Mouse (Mus musculus) limb, embryonic 11.5 days (tissue): Measurements from ENCODE around the gene Anks1. TPM values are rescaled to one million over a fixed set of nuclear protein-coding genes. Genes with fewer than 3 reads are reported as not detected.

Source experiments
- ATAC-seq: fragments of 200-750 bp; cut with Nextera tagmentation; 2 replicates; pipeline ENCODE4 v1.8.0; 2017; ENCODE audit warnings: low read depth; ENCODE audit not compliant: insufficient number of reproducible peaks, low FRiP score, low TSS enrichment
- DNase-seq: peaks from one replicate; pipeline ENCODE4 v3.0.0-alpha.2; 2015; ENCODE audit warnings: low spot score
- H3K27ac ChIP-seq: fragments of 300-500 bp; sonication (generic); replicated peaks from 2 replicates; pipeline ENCODE4 v1.5.1; 2014; ENCODE audit warnings: low read depth, mild to moderate bottlenecking, low read length
- H3K27me3 ChIP-seq: fragments of 300-500 bp; sonication (generic); 2 replicates; pipeline ENCODE4 v1.6.1; 2014; ENCODE audit warnings: mild to moderate bottlenecking, low read length, mixed read lengths; ENCODE audit not compliant: control insufficient read depth, insufficient read depth
- H3K36me3 ChIP-seq: fragments of 300-500 bp; sonication (generic); 2 replicates; pipeline ENCODE4 v1.6.1; 2014; ENCODE audit warnings: mild to moderate bottlenecking, low read length, moderate library complexity, mixed read lengths; ENCODE audit not compliant: control insufficient read depth, insufficient read depth
- H3K4me1 ChIP-seq: fragments of 300-500 bp; sonication (generic); 2 replicates; pipeline ENCODE4 v1.6.1; 2014; ENCODE audit warnings: low read length, mixed read lengths; ENCODE audit not compliant: control insufficient read depth, insufficient read depth
- H3K4me2 ChIP-seq: fragments of 300-500 bp; sonication (generic); 2 replicates; pipeline ENCODE4 v1.6.1; 2014; ENCODE audit warnings: low read depth, mild to moderate bottlenecking, moderate library complexity; ENCODE audit not compliant: severe bottlenecking
- H3K4me3 ChIP-seq: fragments of 300-500 bp; sonication (generic); 2 replicates; pipeline ENCODE4 v1.5.1; 2014; ENCODE audit warnings: low read depth, low read length
- H3K9ac ChIP-seq: fragments of 300-500 bp; sonication (generic); 2 replicates; pipeline ENCODE4 v1.6.1; 2014; ENCODE audit warnings: mild to moderate bottlenecking, low read length
- H3K9me3 ChIP-seq: fragments of 300-500 bp; sonication (generic); 2 replicates; pipeline ENCODE4 v1.6.1; 2016; ENCODE audit warnings: low read length; ENCODE audit not compliant: control insufficient read depth
- WGBS: fragments of 180-500 bp; shearing (Covaris S2); extraction: QIAGEN DNeasy Blood & Tissue Kit; methylation state at CpG from one replicate; pipeline ENCODE4 v1.1.7; 2014; 5-methylcytosine and 5-hydroxymethylcytosine counted together
- polyA plus RNA-seq: library from polyadenylated mRNA; unstranded; fragments of >200 nt; fragmentation: Nextera tagmentation; extraction: Ambion mirVana; gene quantifications from 2 replicates; pipeline ENCODE4 v1.2.1, GENCODE M21; 2014

The Anks1 gene
- polyA plus RNA-seq, 1 experiment from 2014 or later: 12.1 TPM

DNA sequence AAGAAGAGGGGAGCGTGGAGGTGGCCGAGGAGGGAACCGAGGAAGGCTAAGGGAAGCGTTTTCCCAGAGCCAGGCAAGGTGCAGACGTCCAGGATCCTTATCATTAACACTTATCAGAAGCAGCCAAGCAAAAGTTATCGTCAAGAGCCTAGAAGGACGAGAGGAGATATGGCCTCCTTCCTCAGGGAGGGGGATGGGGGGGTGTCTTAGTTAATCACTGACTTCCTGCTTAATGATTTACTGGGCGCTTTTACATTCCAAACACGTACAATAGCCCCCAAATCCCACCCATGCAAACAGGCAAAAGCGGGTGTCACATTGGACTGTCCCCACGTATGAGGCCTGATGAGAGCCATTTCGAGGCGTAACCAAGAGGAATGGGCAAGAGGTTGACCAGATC, 173.8 kb downstream of the Anks1 start:
- no peak overlapping the region for H3K4me2 ChIP-seq
- DNase-seq (no peak), ATAC-seq (no peak)
- no peak overlapping the region for H3K4me3 ChIP-seq
- peaks cover 12% of the 10 kb centered on the region for H3K4me1 ChIP-seq
- no peaks in the 10 kb centered on the region for H3K27me3 ChIP-seq
- WGBS: 65% methylated on average over 13 of the region's 13 CpGs
- no peaks in the 10 kb centered on the region for H3K9me3 ChIP-seq
- no peaks in the 10 kb centered on the region for H3K36me3 ChIP-seq
- no peak overlapping the region for H3K27ac ChIP-seq
- no peak overlapping the region for H3K9ac ChIP-seq

GRCm38 (mm10) chr17:28084395-28084905, 175.3 kb downstream of the Anks1 start:
- Histone ChIP-seq H3K9me3 (no peaks in the 10 kb centered on the region), H3K4me1 (peaks cover 12% of the 10 kb centered on the region), H3K27ac (no peak overlapping the region), H3K27me3 (no peaks in the 10 kb centered on the region), H3K4me2 (no peak overlapping the region), H3K36me3 (no peaks in the 10 kb centered on the region), H3K4me3 (no peak overlapping the region), H3K9ac (no peak overlapping the region)
- DNase-seq: no peak
- ATAC-seq: no peak
- WGBS: 19% methylated on average over 22 of the region's 22 CpGs

- DNase-seq (peak; percentile 97), ATAC-seq (peak; percentile 37; the same call in 1 of the 2 replicates)
- Histone ChIP-seq H3K4me1 (peaks cover 12% of the 10 kb centered on the region), H3K4me2 (no peak overlapping the region), H3K4me3 (no peak overlapping the region), H3K9me3 (no peaks in the 10 kb centered on the region), H3K36me3 (no peaks in the 10 kb centered on the region), H3K27ac (no peak overlapping the region), H3K27me3 (no peaks in the 10 kb centered on the region), H3K9ac (no peak overlapping the region)
- under 1% methylated on average over 16 of the region's 16 CpGs for WGBS
Measured at GRCm38 (mm10) chr17:28084964-28085363, 175.9 kb downstream of the Anks1 start.

DNA sequence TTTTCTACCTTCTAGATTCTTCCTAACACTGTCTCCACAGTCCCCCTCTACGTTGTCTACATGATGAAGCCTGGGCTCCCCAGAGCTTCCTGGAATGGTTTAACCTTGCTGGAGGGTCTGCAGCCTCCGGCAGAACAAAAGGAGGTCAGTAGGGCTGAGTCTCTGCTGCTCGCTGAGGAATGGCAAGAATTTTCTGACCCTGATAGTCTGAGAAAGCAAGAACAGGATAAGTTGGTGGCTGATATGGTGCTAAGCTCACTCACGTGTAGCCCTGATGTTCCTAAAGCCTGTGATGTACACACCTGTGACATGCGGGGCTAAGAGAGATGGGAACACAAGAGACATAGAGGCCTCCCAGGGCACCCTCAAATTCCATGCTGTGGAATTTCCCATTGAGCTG, 178.3 kb downstream of the Anks1 start:
- Histone ChIP-seq H3K9ac (no peak overlapping the region), H3K4me2 (no peak overlapping the region), H3K4me1 (peaks cover 10% of the 10 kb centered on the region), H3K27ac (no peak overlapping the region), H3K4me3 (no peak overlapping the region), H3K36me3 (no peaks in the 10 kb centered on the region), H3K27me3 (no peaks in the 10 kb centered on the region), H3K9me3 (peaks cover 2% of the 10 kb centered on the region; the same call in 1 of the 2 replicates)
- no peak for DNase-seq
- 35% methylated on average over 5 of the region's 5 CpGs for WGBS
- ATAC-seq: no peak

- ATAC-seq: no peak
Measured at GRCm38 (mm10) chr17:28088718-28089117, 179.6 kb downstream of the Anks1 start.

GRCm38 (mm10) chr17:28092297-28092696, 183.2 kb downstream of the Anks1 start:
- peaks cover 5% of the 10 kb centered on the region; the same call in 1 of the 2 replicates for H3K9me3 ChIP-seq
- H3K4me1 ChIP-seq: 0 out of 2 replicates have a peak, but pooled peaks cover 3% of the 10 kb centered on the region
- H3K4me2 ChIP-seq: no peak overlapping the region
- H3K4me3 ChIP-seq: no peak overlapping the region
- H3K9ac ChIP-seq: no peak overlapping the region
- ATAC-seq (no peak), DNase-seq (no peak)
- 86% methylated on average over 2 of the region's 2 CpGs for WGBS
- H3K27me3 ChIP-seq: no peaks in the 10 kb centered on the region
- H3K36me3 ChIP-seq: no peaks in the 10 kb centered on the region
- H3K27ac ChIP-seq: no peak overlapping the region

More at GRCm38 (mm10) chr17:28088718-28089117, 179.6 kb downstream of the Anks1 start:
- peaks cover 10% of the 10 kb centered on the region for H3K4me1 ChIP-seq
- no peaks in the 10 kb centered on the region for H3K27me3 ChIP-seq
- no peak for DNase-seq
- H3K9me3 ChIP-seq: peaks cover 2% of the 10 kb centered on the region; the same call in 1 of the 2 replicates
- H3K4me2 ChIP-seq: no peak overlapping the region
- no peak overlapping the region for H3K9ac ChIP-seq
- no peak overlapping the region for H3K27ac ChIP-seq
- no peak overlapping the region for H3K4me3 ChIP-seq
- H3K36me3 ChIP-seq: no peaks in the 10 kb centered on the region
- WGBS: 91% methylated on average over 6 of the region's 6 CpGs

DNA sequence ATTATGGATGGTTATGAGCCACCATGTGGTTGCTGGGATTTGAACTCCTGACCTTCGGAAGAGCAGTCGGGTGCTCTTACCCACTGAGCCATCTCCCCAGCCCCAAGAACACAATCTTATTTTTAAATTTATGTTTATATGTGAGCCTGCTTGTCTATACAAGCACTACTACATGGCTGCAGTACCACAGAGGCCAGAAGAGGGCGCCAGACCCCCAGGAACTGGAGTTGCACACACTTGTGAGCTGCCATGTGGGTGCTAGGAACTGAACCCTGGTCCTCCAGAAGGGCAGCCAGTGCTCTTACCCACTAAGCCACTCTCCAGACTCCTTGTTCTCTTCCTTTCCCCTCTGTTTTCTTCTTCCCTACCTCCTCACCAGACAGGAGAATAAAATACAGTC, 184.7 kb downstream of the Anks1 start:
- ATAC-seq: no peak
- Histone ChIP-seq H3K9me3 (peaks cover 5% of the 10 kb centered on the region; the same call in 1 of the 2 replicates), H3K4me2 (no peak overlapping the region), H3K27me3 (no peaks in the 10 kb centered on the region), H3K4me3 (no peak overlapping the region), H3K27ac (no peak overlapping the region), H3K9ac (no peak overlapping the region), H3K36me3 (no peaks in the 10 kb centered on the region), H3K4me1 (peaks cover 7% of the 10 kb centered on the region; the same call in 1 of the 2 replicates)
- WGBS: 86% methylated on average over 3 of the region's 3 CpGs
- no peak for DNase-seq

- H3K4me2 ChIP-seq: no peak overlapping the region
- DNase-seq (no peak), ATAC-seq (no peak)
- H3K4me1 ChIP-seq: peaks cover 7% of the 10 kb centered on the region
- no peak overlapping the region for H3K9ac ChIP-seq
- 88% methylated on average over 10 of the region's 10 CpGs for WGBS
- peaks cover 5% of the 10 kb centered on the region; the same call in 1 of the 2 replicates for H3K9me3 ChIP-seq
- H3K36me3 ChIP-seq: no peaks in the 10 kb centered on the region
- no peaks in the 10 kb centered on the region for H3K27me3 ChIP-seq
- no peak overlapping the region for H3K27ac ChIP-seq
- no peak overlapping the region for H3K4me3 ChIP-seq
Measured at GRCm38 (mm10) chr17:28096418-28096817, 187.3 kb downstream of the Anks1 start.

GRCm38 (mm10) chr17:28097308-28097707, 188.2 kb downstream of the Anks1 start:
- ATAC-seq: no peak
- Histone ChIP-seq H3K4me2 (no peak overlapping the region), H3K4me1 (peaks cover 13% of the 10 kb centered on the region), H3K9ac (no peak overlapping the region), H3K9me3 (peaks cover 4% of the 10 kb centered on the region; the same call in 1 of the 2 replicates), H3K27ac (no peak overlapping the region), H3K4me3 (no peak overlapping the region), H3K36me3 (no peaks in the 10 kb centered on the region), H3K27me3 (no peaks in the 10 kb centered on the region)
- WGBS: 89% methylated on average over 13 of the region's 13 CpGs
- DNase-seq: no peak
